Mouse (Mus musculus): Measurements from ENCODE around the gene Pik3c2a. TPM values are rescaled to one million over a fixed set of nuclear protein-coding genes. Genes with fewer than 3 reads are reported as not detected.
A peak's percentile ranks its signal among the peaks of the same experiment; 100 is the strongest.
"Not testable (repeated sequence)": the region's sequence is repeated elsewhere in the genome, so short reads cannot be mapped to it uniquely, and the experiment has no call there.

The Pik3c2a gene
- total RNA-seq, 1 experiment, result 36.4 TPM

DNA sequence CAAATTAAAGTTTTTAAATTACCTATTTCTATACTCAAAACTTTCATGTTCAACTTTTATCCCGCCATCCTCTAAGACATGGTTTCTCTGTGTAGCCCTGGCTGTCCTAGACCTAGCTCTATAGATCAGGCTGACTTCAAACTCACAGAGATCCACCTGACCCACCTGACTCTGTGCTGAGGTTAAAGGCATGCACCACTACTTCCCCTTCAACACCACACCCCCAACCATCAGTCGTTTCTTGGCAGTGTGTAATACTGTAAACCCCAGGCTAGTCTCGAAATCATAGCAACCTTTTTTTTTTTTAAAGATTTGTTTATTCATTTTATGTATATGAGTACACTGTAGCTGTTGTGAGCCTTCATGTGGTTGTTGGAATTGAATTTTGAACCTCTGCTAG is 50.9 kb downstream of the Pik3c2a start:
- no peak for DNase-seq (ENCODE audit: low read depth, low spot score)
- no peak for TF ChIP-seq ZNF384 (IDR thresholded peaks at IDR 0.05; ENCODE audit: low read depth, low read length)
- TF ChIP-seq CHD2 (IDR thresholded peaks at IDR 0.05; ENCODE audit: low read depth, low read length), result no peak
- TF ChIP-seq MAFK (IDR thresholded peaks at IDR 0.05; ENCODE audit: insufficient read depth, low read depth, low read length), result no peak
- no peak for TF ChIP-seq ZC3H11A (IDR thresholded peaks at IDR 0.05; ENCODE audit: borderline replicate concordance, low read depth, low read length)
- no peak for TF ChIP-seq HCFC1 (IDR thresholded peaks at IDR 0.05; ENCODE audit: borderline replicate concordance, insufficient read depth, low read length)
- in situ Hi-C loops (cut with MboI; ENCODE audit: low sequenced_read_pairs in 2 of 2, unreplicated experiment in 2 of 2), result no loop called here
- Histone ChIP-seq H3K4me3 (ENCODE audit: insufficient read depth in 1 of 2, low read depth in 1 of 2, low read length in 2 of 2, poor library complexity in 1 of 2, severe bottlenecking in 1 of 2) (no peak overlapping the region), H3K4me1 (ENCODE audit: control insufficient read depth in 2 of 2, insufficient read depth in 2 of 2, low read length in 2 of 2, poor library complexity in 1 of 2) (peaks cover 0 to 4% of the 10 kb centered on the region in 2 experiments; a peak in 2 of 4 replicates), H3K9me3 (ENCODE audit: control insufficient read depth, insufficient read depth, low read depth, low read length) (no peaks in the 10 kb centered on the region), H3K9ac (ENCODE audit: insufficient read depth, low read depth, low read length, poor library complexity, severe bottlenecking) (no peak overlapping the region), H3K36me3 (ENCODE audit: control insufficient read depth, insufficient read depth, low read length, poor library complexity, severe bottlenecking) (no peaks in the 10 kb centered on the region), H3K27ac (ENCODE audit: insufficient read depth, low read depth, low read length, poor library complexity, severe bottlenecking) (no peak overlapping the region)

GRCm38 (mm10) chr7:116387389-116387788 is 55.9 kb downstream of the Pik3c2a start:
- H3K4me3 ChIP-seq (ENCODE audit: insufficient read depth in 1 of 2, low read depth in 1 of 2, low read length in 2 of 2, poor library complexity in 1 of 2, severe bottlenecking in 1 of 2); H3K9me3 ChIP-seq (ENCODE audit: control insufficient read depth, insufficient read depth, low read depth, low read length); H3K4me1 ChIP-seq (ENCODE audit: control insufficient read depth in 2 of 2, insufficient read depth in 2 of 2, low read length in 2 of 2, poor library complexity in 1 of 2); H3K9ac ChIP-seq (ENCODE audit: insufficient read depth, low read depth, low read length, poor library complexity, severe bottlenecking); H3K36me3 ChIP-seq (ENCODE audit: control insufficient read depth, insufficient read depth, low read length, poor library complexity, severe bottlenecking); in situ Hi-C loops (cut with MboI; ENCODE audit: low sequenced_read_pairs in 2 of 2, unreplicated experiment in 2 of 2): not testable (repeated sequence)
- peak; percentile 70; the same call in 1 of the 2 replicates for TF ChIP-seq ZNF384 (IDR thresholded peaks at IDR 0.05; ENCODE audit: low read depth, low read length)
- peak overlapping the region; percentile 6; the same call in 1 of the 2 replicates for H3K27ac ChIP-seq (ENCODE audit: insufficient read depth, low read depth, low read length, poor library complexity, severe bottlenecking)
- peak; percentile 8 for DNase-seq (ENCODE audit: low read depth, low spot score)

DNA sequence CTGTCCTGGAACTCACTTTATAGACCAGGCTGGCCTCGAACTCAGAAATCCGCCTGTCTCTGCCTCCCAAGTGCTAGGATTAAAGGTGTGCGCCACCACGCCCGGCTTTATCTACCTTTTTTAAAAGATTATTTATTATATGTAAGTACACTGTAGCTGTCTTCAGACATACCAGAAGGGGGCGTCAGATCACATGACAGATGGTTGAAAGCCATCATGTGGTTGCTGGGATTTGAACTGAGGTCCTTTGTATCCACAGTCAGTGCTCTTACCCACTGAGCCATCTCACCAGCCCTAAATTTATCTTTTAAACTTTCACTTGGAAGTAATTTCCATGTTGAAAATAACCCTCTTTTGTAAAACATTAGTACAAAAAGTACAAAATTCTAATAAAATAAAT is 64.1 kb downstream of the Pik3c2a start:
- DNase-seq (ENCODE audit: low read depth, low spot score), result peak; percentile 19
- H3K4me3 ChIP-seq (ENCODE audit: insufficient read depth in 1 of 2, low read depth in 1 of 2, low read length in 2 of 2, poor library complexity in 1 of 2, severe bottlenecking in 1 of 2); H3K4me1 ChIP-seq (ENCODE audit: control insufficient read depth in 2 of 2, insufficient read depth in 2 of 2, low read length in 2 of 2, poor library complexity in 1 of 2); H3K9me3 ChIP-seq (ENCODE audit: control insufficient read depth, insufficient read depth, low read depth, low read length); H3K27ac ChIP-seq (ENCODE audit: insufficient read depth, low read depth, low read length, poor library complexity, severe bottlenecking); H3K9ac ChIP-seq (ENCODE audit: insufficient read depth, low read depth, low read length, poor library complexity, severe bottlenecking); in situ Hi-C loops (cut with MboI; ENCODE audit: low sequenced_read_pairs in 2 of 2, unreplicated experiment in 2 of 2); H3K36me3 ChIP-seq (ENCODE audit: control insufficient read depth, insufficient read depth, low read length, poor library complexity, severe bottlenecking): not testable (repeated sequence)

GRCm38 (mm10) chr7:116374284-116374683 is 69.0 kb downstream of the Pik3c2a start:
- in situ Hi-C loops (cut with MboI; ENCODE audit: low sequenced_read_pairs in 2 of 2, unreplicated experiment in 2 of 2), result no loop called here
- DNase-seq (ENCODE audit: low read depth, low spot score), result no peak
- no peak overlapping the region for H3K27ac ChIP-seq (ENCODE audit: insufficient read depth, low read depth, low read length, poor library complexity, severe bottlenecking)
- H3K4me3 ChIP-seq (ENCODE audit: insufficient read depth in 1 of 2, low read depth in 1 of 2, low read length in 2 of 2, poor library complexity in 1 of 2, severe bottlenecking in 1 of 2), result no peak overlapping the region
- no peaks in the 10 kb centered on the region for H3K36me3 ChIP-seq (ENCODE audit: control insufficient read depth, insufficient read depth, low read length, poor library complexity, severe bottlenecking)
- TF ChIP-seq ZNF384 (IDR thresholded peaks at IDR 0.05; ENCODE audit: low read depth, low read length) (no peak), CHD2 (IDR thresholded peaks at IDR 0.05; ENCODE audit: low read depth, low read length) (no peak), ZC3H11A (IDR thresholded peaks at IDR 0.05; ENCODE audit: borderline replicate concordance, low read depth, low read length) (no peak), MAFK (IDR thresholded peaks at IDR 0.05; ENCODE audit: insufficient read depth, low read depth, low read length) (no peak), HCFC1 (IDR thresholded peaks at IDR 0.05; ENCODE audit: borderline replicate concordance, insufficient read depth, low read length) (no peak)
- H3K4me1 ChIP-seq (ENCODE audit: control insufficient read depth in 2 of 2, insufficient read depth in 2 of 2, low read length in 2 of 2, poor library complexity in 1 of 2), result 0 out of 4 replicates have a peak, but pooled peaks cover 0 to 2% of the 10 kb centered on the region in 2 experiments
- no peak overlapping the region for H3K9ac ChIP-seq (ENCODE audit: insufficient read depth, low read depth, low read length, poor library complexity, severe bottlenecking)
- no peaks in the 10 kb centered on the region for H3K9me3 ChIP-seq (ENCODE audit: control insufficient read depth, insufficient read depth, low read depth, low read length)

GRCm38 (mm10) chr7:116336226-116336625 is 107.0 kb downstream of the Pik3c2a start:
- DNase-seq (ENCODE audit: low read depth, low spot score), result peak; percentile 56
- Histone ChIP-seq H3K36me3 (ENCODE audit: control insufficient read depth, insufficient read depth, low read length, poor library complexity, severe bottlenecking) (peaks cover 18% of the 10 kb centered on the region), H3K4me3 (ENCODE audit: insufficient read depth in 1 of 2, low read depth in 1 of 2, low read length in 2 of 2, poor library complexity in 1 of 2, severe bottlenecking in 1 of 2) (no peak overlapping the region; a peak in 1 of 4 replicates), H3K9ac (ENCODE audit: insufficient read depth, low read depth, low read length, poor library complexity, severe bottlenecking) (peak overlapping the region; percentile 5; the same call in 1 of the 2 replicates), H3K4me1 (ENCODE audit: control insufficient read depth in 2 of 2, insufficient read depth in 2 of 2, low read length in 2 of 2, poor library complexity in 1 of 2) (no peaks in the 10 kb centered on the region), H3K9me3 (ENCODE audit: control insufficient read depth, insufficient read depth, low read depth, low read length) (no peaks in the 10 kb centered on the region), H3K27ac (ENCODE audit: insufficient read depth, low read depth, low read length, poor library complexity, severe bottlenecking) (no peak overlapping the region)
- no peak for TF ChIP-seq ZNF384 (IDR thresholded peaks at IDR 0.05; ENCODE audit: low read depth, low read length)
- TF ChIP-seq ZC3H11A (IDR thresholded peaks at IDR 0.05; ENCODE audit: borderline replicate concordance, low read depth, low read length), result no peak
- in situ Hi-C loops (cut with MboI; ENCODE audit: low sequenced_read_pairs in 2 of 2, unreplicated experiment in 2 of 2), result no loop called here
